ENCODE assay signal across 25 mouse cellular contexts in the genomic region with DNA sequence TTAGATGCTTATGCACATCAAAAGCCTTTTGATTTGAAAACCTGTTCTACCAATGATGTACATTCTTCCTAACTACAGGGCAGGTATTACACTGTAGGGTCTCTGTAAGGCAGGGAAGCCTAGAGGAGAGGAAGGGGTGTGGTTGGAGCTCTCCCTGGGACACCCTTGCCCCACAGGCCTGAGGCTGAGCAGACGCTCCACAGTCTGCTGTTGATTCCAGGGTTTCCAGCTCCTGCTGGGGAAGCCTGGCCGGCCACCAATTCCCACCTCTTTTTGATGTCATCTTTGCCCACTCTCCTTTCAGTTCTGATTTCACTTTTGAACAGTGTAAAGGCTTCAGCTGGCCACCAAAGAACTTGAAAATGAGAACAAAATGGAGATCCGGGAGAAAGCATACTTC.
DNase-seq lines count a peak whose midpoint lies in the region; ATAC-seq and TF ChIP-seq lines count a peak whose summit lies in the region.
"Had no signal": no experiment of that assay in that cellular context is flagged by ENCODE, and none has a peak within 500 bp of the region (broad histone marks: within the 10 kb centered on the region; RNA-seq: fewer than 3 reads in every experiment).

No protein-coding gene starts in this region.

- H3K27me3 ChIP-seq in cerebellum, adult 2 months (ENCODE audit: control insufficient read depth, insufficient read depth, low read length): no peaks in the 10 kb centered on the region
- no peaks in the 10 kb centered on the region for H3K27me3 ChIP-seq in hindbrain, postnatal 0 days (ENCODE audit: insufficient read depth, low read length)
- H3K27me3 ChIP-seq in hindbrain, embryonic 14.5 days (ENCODE audit: control insufficient read depth, insufficient read depth, low read length): no peaks in the 10 kb centered on the region
- H3K27me3 ChIP-seq: CH12.LX; liver, embryonic 12.5 days; midbrain, embryonic 13.5 days had no signal

- no peaks in the 10 kb centered on the region for H3K9me3 ChIP-seq in hindbrain, postnatal 0 days (ENCODE audit: low read length)
- H3K9me3 ChIP-seq in hindbrain, embryonic 14.5 days (ENCODE audit: control insufficient read depth, low read length): no peaks in the 10 kb centered on the region
- H3K9me3 ChIP-seq: heart, embryonic 13.5 days; liver, embryonic 12.5 days; midbrain, embryonic 13.5 days; neural tube, embryonic 13.5 days had no signal

- intact Hi-C loops in gastrocnemius, adult 2 months (cut with DNase I): no loop called here

- no peaks in the 10 kb centered on the region for H3K36me3 ChIP-seq in hindbrain, postnatal 0 days (ENCODE audit: insufficient read depth, low read length)
- no peaks in the 10 kb centered on the region for H3K36me3 ChIP-seq in hindbrain, embryonic 14.5 days (replicated peaks; ENCODE audit: control insufficient read depth, insufficient read depth)
- H3K36me3 ChIP-seq: heart, embryonic 13.5 days; liver, embryonic 12.5 days; midbrain, embryonic 13.5 days; neural tube, embryonic 13.5 days had no signal

- DNase-seq in cerebellum, postnatal 10 days: peak; percentile 66 to 81
- DNase-seq in cerebellum, adult 2 months: no peak
- DNase-seq in gastrocnemius, adult 2 months: peak; percentile 32
- DNase-seq in gastrocnemius, adult 18-20 months (ENCODE audit: low spot score): no peak
- DNase-seq in hindbrain, postnatal 0 days (ENCODE audit: low spot score): peak; percentile 14
- no peak for DNase-seq in hindbrain, embryonic 14.5 days (ENCODE audit: low spot score)
- peak; percentile 7 for DNase-seq in Muller cell, postnatal 12 days (ENCODE audit: inconsistent ontology term)
- DNase-seq: adrenal gland, adult 8-10 months; cerebellum, adult 9-11 months; forebrain, postnatal 0 days; heart, adult 2 months; kidney, adult 11 months; kidney, postnatal 36 days; liver, postnatal 0 days; thymus, postnatal 14 days had no signal

- TF ChIP-seq POLR2A in cerebellum, adult 2 months (IDR thresholded peaks at IDR 0.05; ENCODE audit: borderline replicate concordance, insufficient read depth, low read length): no peak

- no peak overlapping the region for H3K9ac ChIP-seq in hindbrain, postnatal 0 days (replicated peaks; ENCODE audit: low read length)
- H3K9ac ChIP-seq in hindbrain, embryonic 14.5 days: no peak overlapping the region
- H3K9ac ChIP-seq: forebrain, postnatal 0 days; heart, embryonic 13.5 days; liver, embryonic 12.5 days; liver, postnatal 0 days; midbrain, embryonic 13.5 days; neural tube, embryonic 13.5 days had no signal

- H3K27ac ChIP-seq in cerebellum, adult 2 months (ENCODE audit: insufficient read depth, low read length): no peak overlapping the region
- peak overlapping the region; percentile 68; the same call in 1 of the 2 replicates for H3K27ac ChIP-seq in gastrocnemius, adult 2 months
- no peak overlapping the region for H3K27ac ChIP-seq in hindbrain, postnatal 0 days
- H3K27ac ChIP-seq in hindbrain, embryonic 14.5 days: no peak overlapping the region
- H3K27ac ChIP-seq: heart, adult 2 months; heart, embryonic 13.5 days; layer of hippocampus, adult 2 months; left cerebral cortex, adult 2 months; liver, embryonic 12.5 days; macrophage; midbrain, embryonic 13.5 days; neural tube, embryonic 13.5 days had no signal

- no peak for ATAC-seq in hindbrain, postnatal 0 days
- ATAC-seq in hindbrain, embryonic 14.5 days (ENCODE audit: low FRiP score): no peak
- ATAC-seq: forebrain, postnatal 0 days; inflammation-experienced regulatory T-cells, adult 6 months; liver, embryonic 12.5 days; liver, postnatal 0 days; lung, postnatal 0 days; midbrain, embryonic 13.5 days had no signal

- no peak overlapping the region for H3K4me2 ChIP-seq in hindbrain, postnatal 0 days (ENCODE audit: low read depth, low read length)
- H3K4me2 ChIP-seq in hindbrain, embryonic 14.5 days (replicated peaks): no peak overlapping the region
- H3K4me2 ChIP-seq: heart, embryonic 13.5 days; liver, embryonic 12.5 days; midbrain, embryonic 13.5 days; neural tube, embryonic 13.5 days had no signal

- H3K4me3 ChIP-seq in cerebellum, adult 2 months (replicated peaks; ENCODE audit: insufficient read depth, low read depth, low read length): no peak overlapping the region
- no peak overlapping the region for H3K4me3 ChIP-seq in gastrocnemius, adult 2 months
- H3K4me3 ChIP-seq in hindbrain, postnatal 0 days (ENCODE audit: low read length): no peak overlapping the region
- no peak overlapping the region for H3K4me3 ChIP-seq in hindbrain, embryonic 14.5 days (replicated peaks; ENCODE audit: low read length)
- H3K4me3 ChIP-seq: heart, adult 2 months; heart, embryonic 13.5 days; layer of hippocampus, adult 2 months; left cerebral cortex, adult 2 months; liver, embryonic 12.5 days; midbrain, embryonic 13.5 days; neural tube, embryonic 13.5 days had no signal

- no peak for TF ChIP-seq CTCF in cerebellum, adult 2 months (IDR thresholded peaks at IDR 0.05; ENCODE audit: borderline replicate concordance, insufficient read depth, low read depth, low read length)
- TF ChIP-seq CTCF in gastrocnemius, adult 2 months (IDR thresholded peaks at IDR 0.05): no peak
- TF ChIP-seq CTCF in hindbrain, postnatal 0 days (IDR thresholded peaks at IDR 0.05; ENCODE audit: low read depth): no peak

- peaks cover 8% of the 10 kb centered on the region for H3K4me1 ChIP-seq in cerebellum, adult 2 months (ENCODE audit: control insufficient read depth, insufficient read depth, low read length)
- H3K4me1 ChIP-seq in hindbrain, postnatal 0 days (ENCODE audit: insufficient read depth, low read length): peaks cover 3% of the 10 kb centered on the region; the same call in 1 of the 2 replicates
- no peaks in the 10 kb centered on the region for H3K4me1 ChIP-seq in hindbrain, embryonic 14.5 days (replicated peaks; ENCODE audit: control insufficient read depth, insufficient read depth, low read length)
- H3K4me1 ChIP-seq: heart, embryonic 13.5 days; liver, embryonic 12.5 days; midbrain, embryonic 13.5 days had no signal

- 5% methylated on average over 3 of the region's 3 CpGs for WGBS in cerebellum, adult 2 months
- 44% methylated on average over 3 of the region's 3 CpGs for WGBS in hindbrain, postnatal 0 days
- 61% methylated on average over 3 of the region's 3 CpGs for WGBS in hindbrain, embryonic 14.5 days

Comparison
In these comparisons a context has a peak if more than half of its experiments do, and no peak if none do; other contexts are left out.
1. DNase-seq: peak in cerebellum, postnatal 10 days (2 of 2), gastrocnemius, adult 2 months (single experiment), hindbrain, postnatal 0 days (single experiment) and Muller cell, postnatal 12 days (single experiment); none in cerebellum, adult 2 months (0 of 2), gastrocnemius, adult 18-20 months (single experiment) and hindbrain, embryonic 14.5 days (single experiment).